Mouse (Mus musculus): ENCODE data around the gene Olfr1297.

Gene Olfr1297

GRCm38 (mm10) chr2:111626397-111626796, at the start of gene Olfr1297:
Gene Olfr1297, minus strand, starts transcription at chr2:111626497.
- DNase-seq (ENCODE audit: low spot score), result no peak

- DNase-seq (ENCODE audit: low spot score), result no peak
Measured at GRCm38 (mm10) chr2:111661119-111661518, 34.8 kb upstream of the Olfr1297 start, which contains the start of gene Olfr1299. Gene Olfr1299, plus strand, starts transcription at chr2:111661419.

GRCm38 (mm10) chr2:111649101-111649500, 22.8 kb upstream of the Olfr1297 start, which contains the start of gene Olfr1298:
Gene Olfr1298, minus strand, starts transcription at chr2:111649201.
- no peak for DNase-seq (ENCODE audit: low spot score)

GRCm38 (mm10) chr2:111569581-111569980, 56.7 kb downstream of the Olfr1297 start, which contains the start of gene Olfr1295:
Gene Olfr1295, minus strand, starts transcription at chr2:111569681.
- DNase-seq (ENCODE audit: low spot score), result no peak
